Comparison of ENCODE assay signal across 22 mouse cellular contexts in genomic region chr10:98629248-98629647, GRCm38 (mm10).
DNase-seq lines count a peak whose midpoint lies in the region; ATAC-seq and TF ChIP-seq lines count a peak whose summit lies in the region.
"Had no signal": no experiment of that assay in that cellular context is flagged by ENCODE, and none has a peak within 500 bp of the region (broad histone marks: within the 10 kb centered on the region; RNA-seq: fewer than 3 reads in every experiment).

No protein-coding gene starts in this region.

- DNase-seq in kidney, postnatal 14 days: peak; percentile 10
- DNase-seq in kidney, adult 18-20 months: no peak
- no peak for DNase-seq in forebrain, embryonic 11.5 days (ENCODE audit: low spot score)
- DNase-seq in layer of hippocampus, postnatal 25 days (ENCODE audit: extremely low spot score in 1 of 2, low spot score in 1 of 2): no peak
- DNase-seq: adrenal gland, adult 8-10 months; B cell, adult 2 months; cerebellum, adult 11 months; cerebellum, adult 8-10 months; cerebellum, postnatal 14 days; forebrain, postnatal 0 days; gastrocnemius, adult 2 months; gastrocnemius, postnatal 25 days; heart, adult 11 months; heart, postnatal 4 days had no signal

- H3ac ChIP-seq in C2C12 (ENCODE audit: control insufficient read depth, insufficient read length, low read depth): no peak overlapping the region

- no peak overlapping the region for H3K4me2 ChIP-seq in forebrain, embryonic 11.5 days (ENCODE audit: low read depth, low read length, severe bottlenecking)
- H3K4me2 ChIP-seq in hindbrain, embryonic 12.5 days (replicated peaks): no peak overlapping the region
- H3K4me2 ChIP-seq: embryonic facial prominence, embryonic 13.5 days; forebrain, embryonic 13.5 days; heart, embryonic 13.5 days; hindbrain, embryonic 14.5 days had no signal

- no peaks in the 10 kb centered on the region for H3K79me3 ChIP-seq in C2C12 (ENCODE audit: low read depth)

- no peaks in the 10 kb centered on the region for H3K27me3 ChIP-seq in C2C12 (ENCODE audit: control insufficient read depth, insufficient read depth, insufficient read length)
- no peaks in the 10 kb centered on the region for H3K27me3 ChIP-seq in forebrain, embryonic 11.5 days (ENCODE audit: control insufficient read depth, insufficient read depth, low read length)
- H3K27me3 ChIP-seq in hindbrain, embryonic 12.5 days: no peaks in the 10 kb centered on the region
- H3K27me3 ChIP-seq: embryonic facial prominence, embryonic 13.5 days; forebrain, embryonic 13.5 days; heart, embryonic 13.5 days had no signal

- H3K9ac ChIP-seq in forebrain, embryonic 11.5 days (ENCODE audit: low read length): no peak overlapping the region
- H3K9ac ChIP-seq in hindbrain, embryonic 12.5 days: no peak overlapping the region
- H3K9ac ChIP-seq: embryonic facial prominence, embryonic 13.5 days; forebrain, embryonic 13.5 days; forebrain, postnatal 0 days; heart, embryonic 13.5 days; hindbrain, embryonic 14.5 days had no signal

- peak; percentile 66; the same call in 1 of the 2 replicates for ATAC-seq in granulocyte monocyte progenitor cell, adult 5-6 weeks (replicated peaks; ENCODE audit: poor library complexity, severe bottlenecking)
- ATAC-seq in forebrain, embryonic 11.5 days (replicated peaks; ENCODE audit: low FRiP score): no peak
- no peak for ATAC-seq in hindbrain, embryonic 12.5 days (ENCODE audit: low FRiP score)
- ATAC-seq: forebrain, embryonic 13.5 days; forebrain, postnatal 0 days; intestine, embryonic 16.5 days had no signal

- H3K79me2 ChIP-seq in C2C12 (ENCODE audit: control insufficient read depth, insufficient read depth): no peaks in the 10 kb centered on the region

- H3K4me3 ChIP-seq in C2C12 (ENCODE audit: insufficient read depth, poor library complexity, severe bottlenecking): no peak overlapping the region
- H3K4me3 ChIP-seq in forebrain, embryonic 11.5 days (ENCODE audit: low read depth, low read length): no peak overlapping the region
- no peak overlapping the region for H3K4me3 ChIP-seq in hindbrain, embryonic 12.5 days
- H3K4me3 ChIP-seq: embryonic facial prominence, embryonic 13.5 days; forebrain, embryonic 13.5 days; gastrocnemius, adult 2 months; heart, embryonic 13.5 days had no signal

- no peaks in the 10 kb centered on the region for H3K9me3 ChIP-seq in forebrain, embryonic 11.5 days (ENCODE audit: control insufficient read depth, low read length)
- H3K9me3 ChIP-seq in hindbrain, embryonic 12.5 days (replicated peaks): no peaks in the 10 kb centered on the region
- H3K9me3 ChIP-seq: embryonic facial prominence, embryonic 13.5 days; forebrain, embryonic 13.5 days; heart, embryonic 13.5 days had no signal

- 74% methylated on average over 3 of the region's 3 CpGs for WGBS in forebrain, embryonic 11.5 days
- WGBS in hindbrain, embryonic 12.5 days: 80% methylated on average over 3 of the region's 3 CpGs

- no peaks in the 10 kb centered on the region for H3K4me1 ChIP-seq in forebrain, embryonic 11.5 days (replicated peaks; ENCODE audit: control insufficient read depth, insufficient read depth, low read length)
- H3K4me1 ChIP-seq in hindbrain, embryonic 12.5 days: no peaks in the 10 kb centered on the region
- H3K4me1 ChIP-seq: embryonic facial prominence, embryonic 13.5 days; forebrain, embryonic 13.5 days had no signal

- no peak for TF ChIP-seq CTCF in C2C12 (IDR thresholded peaks at IDR 0.05; ENCODE audit: control insufficient read depth, insufficient read depth, insufficient read length)

- no peaks in the 10 kb centered on the region for H3K36me3 ChIP-seq in C2C12 (ENCODE audit: control insufficient read depth, insufficient read depth)
- no peaks in the 10 kb centered on the region for H3K36me3 ChIP-seq in forebrain, embryonic 11.5 days (ENCODE audit: control insufficient read depth, insufficient read depth, low read length)
- no peaks in the 10 kb centered on the region for H3K36me3 ChIP-seq in hindbrain, embryonic 12.5 days
- H3K36me3 ChIP-seq: embryonic facial prominence, embryonic 13.5 days; heart, embryonic 13.5 days had no signal

- no peak overlapping the region for H3K27ac ChIP-seq in forebrain, embryonic 11.5 days (ENCODE audit: low read depth, low read length)
- H3K27ac ChIP-seq in hindbrain, embryonic 12.5 days: no peak overlapping the region
- H3K27ac ChIP-seq: embryonic facial prominence, embryonic 13.5 days; forebrain, embryonic 13.5 days; gastrocnemius, adult 2 months; heart, embryonic 13.5 days; hindbrain, embryonic 14.5 days had no signal

TF ChIP-seq in C2C12, 6 proteins besides CTCF, POLR2A, EP300 and RAD21:
- peak; percentile 98 for TF ChIP-seq MYOD1 (IDR thresholded peaks at IDR 0.05; ENCODE audit: control insufficient read depth, insufficient read length, low read depth)
- peak; percentile 72 for TF ChIP-seq FOSL1 (IDR thresholded peaks at IDR 0.05; ENCODE audit: insufficient read depth, low read length, poor library complexity, severe bottlenecking)
- TF ChIP-seq CEBPB (IDR thresholded peaks at IDR 0.05; ENCODE audit: low read depth): no peak
